Mouse (Mus musculus) layer of hippocampus, adult 9-11 months (tissue): ENCODE results near the gene Relb.

Experiments used
- DNase-seq: peaks from one replicate; pipeline ENCODE4 v3.0.0; 2022

Relb gene

GRCm38 (mm10) chr7:19578436-19578835, 50.8 kb downstream of the Relb start:
- DNase-seq, result no peak

DNA sequence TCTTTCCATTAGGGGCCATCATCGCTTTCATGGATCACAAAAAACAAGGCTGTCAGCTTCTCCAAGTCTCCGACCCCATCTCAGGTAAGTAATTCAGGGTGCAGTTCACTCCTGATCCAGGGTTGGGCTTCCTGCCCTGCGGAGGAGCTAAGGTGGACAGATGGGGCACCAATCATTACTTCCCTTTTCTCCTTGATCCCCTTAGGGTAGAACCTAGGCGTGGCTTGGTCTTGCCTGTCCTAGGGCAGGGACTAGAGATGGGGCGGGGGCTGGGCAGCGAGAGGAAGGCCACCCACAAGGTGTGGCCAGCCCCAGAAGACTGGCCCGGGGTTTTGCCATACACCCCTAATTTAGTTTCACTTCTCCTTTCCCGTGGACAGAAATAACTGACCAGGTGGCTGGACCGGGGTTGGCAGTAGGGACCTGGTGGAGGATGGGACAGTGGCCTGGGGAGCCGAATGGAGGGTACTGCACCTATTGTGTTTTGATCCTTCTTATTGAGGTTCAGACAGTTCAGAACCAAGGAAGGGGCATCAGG, 51.3 kb downstream of the Relb start:
- DNase-seq, result no peak

DNA sequence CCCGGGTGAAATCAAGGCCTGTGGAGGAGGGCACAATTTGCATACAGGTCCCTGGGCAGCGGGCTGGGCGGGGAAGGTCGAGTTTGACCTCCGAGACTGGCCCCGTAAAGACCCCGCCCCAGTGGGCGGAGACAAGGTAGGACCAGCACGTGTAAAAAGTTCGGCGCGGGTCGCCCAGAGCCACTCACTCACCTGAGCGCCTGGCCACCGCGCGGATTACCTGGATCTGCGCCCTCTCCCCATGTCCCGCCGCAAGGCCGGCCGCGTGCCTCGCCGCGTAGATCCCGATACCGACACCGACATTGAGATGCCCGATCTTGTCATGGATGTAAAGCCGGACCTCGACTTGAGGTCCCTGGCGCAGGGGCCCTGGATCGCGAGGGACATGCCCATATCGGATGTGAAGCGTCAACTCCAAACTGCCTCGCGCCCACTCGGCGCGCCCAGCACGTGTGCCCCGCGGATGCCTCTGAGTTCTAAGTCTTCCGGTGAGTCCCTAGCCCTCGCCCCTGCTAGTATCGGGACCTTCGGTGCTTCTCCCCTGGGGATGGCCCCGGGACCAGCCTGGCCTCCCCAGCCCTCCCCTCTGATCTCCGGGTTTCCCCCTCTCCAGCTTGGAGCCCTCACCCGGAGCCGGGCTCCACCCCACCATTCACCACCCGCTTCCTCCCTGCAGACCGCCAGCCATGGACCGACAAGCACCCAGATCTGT, 51.9 kb downstream of the Relb start, which contains the start of the genes Zfp296 and Gemin7:
TSS of gene Zfp296 (plus strand) at position 147 of the 712 bp plus-strand sequence.
TSS of gene Gemin7 (minus strand) at position 455 of the 712 bp plus-strand sequence.
- DNase-seq, result no peak

- no peak for DNase-seq
These were observed 53.7 kb downstream of the Relb start for GRCm38 (mm10) chr7:19575559-19575958.

GRCm38 (mm10) chr7:19573776-19574140, 55.5 kb downstream of the Relb start:
- no peak for DNase-seq

- peak; percentile 60 for DNase-seq
These were observed 56.1 kb downstream of the Relb start for GRCm38 (mm10) chr7:19572926-19573775.

- DNase-seq, result no peak
These were observed 59.6 kb downstream of the Relb start for GRCm38 (mm10) chr7:19569647-19570046.

DNA sequence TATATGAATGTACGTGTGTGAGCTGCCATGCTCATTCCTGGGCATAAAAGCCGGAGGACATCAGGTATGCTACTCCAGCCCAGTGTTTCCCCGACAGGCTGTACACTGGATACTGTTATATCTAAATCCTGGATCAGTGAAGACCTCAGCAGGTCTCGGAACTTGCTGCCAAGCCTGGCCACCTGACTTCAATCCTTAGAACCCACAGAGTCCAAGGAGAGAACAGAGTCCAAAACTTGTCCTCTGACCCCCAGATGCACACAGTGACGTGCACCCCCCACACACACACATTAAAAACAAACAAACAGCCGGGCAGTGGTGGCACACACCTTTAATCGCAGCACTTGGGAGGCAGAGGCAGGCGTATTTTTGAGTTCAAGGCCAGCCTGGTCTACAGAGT, 61.8 kb downstream of the Relb start:
- DNase-seq, result no peak

DNA sequence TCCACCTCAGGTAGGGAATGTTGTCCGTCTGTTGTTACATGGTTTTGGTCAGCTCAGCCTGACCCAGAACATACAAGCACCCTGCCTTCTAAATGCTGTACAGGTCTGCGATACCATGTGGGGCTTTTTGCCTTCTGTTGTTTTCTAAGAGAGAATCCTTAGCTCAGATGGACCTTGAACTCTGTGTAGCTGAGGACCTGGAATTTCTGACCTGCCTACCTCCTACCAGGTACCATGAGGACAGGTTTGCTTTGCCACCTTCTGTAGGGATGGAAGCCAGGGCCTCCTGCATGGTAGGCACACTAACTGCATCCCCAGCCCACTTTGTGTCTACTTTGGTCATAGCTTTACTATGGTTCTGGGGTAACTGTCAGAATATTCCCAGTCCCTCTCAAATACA, 63.4 kb downstream of the Relb start:
- no peak for DNase-seq

DNA sequence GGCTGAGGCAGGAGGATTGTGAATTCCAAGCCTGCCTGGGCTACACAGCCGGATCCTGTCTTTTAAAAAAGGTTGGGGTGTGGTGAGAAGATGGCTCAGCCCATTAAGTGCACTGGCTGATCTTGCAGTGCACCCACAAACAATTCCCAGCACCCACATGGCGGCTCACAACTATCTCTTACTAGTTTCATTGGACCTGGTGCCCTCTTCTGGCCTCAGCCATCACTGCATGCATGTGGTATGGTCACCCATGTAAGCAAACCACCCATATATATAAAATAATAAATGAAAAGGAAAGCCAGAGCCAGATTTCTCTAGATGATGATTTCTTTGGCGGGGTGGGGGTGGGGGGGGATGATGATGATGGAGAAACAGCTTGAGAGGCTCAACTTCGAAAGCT, 64.8 kb downstream of the Relb start:
- DNase-seq, result no peak

DNA sequence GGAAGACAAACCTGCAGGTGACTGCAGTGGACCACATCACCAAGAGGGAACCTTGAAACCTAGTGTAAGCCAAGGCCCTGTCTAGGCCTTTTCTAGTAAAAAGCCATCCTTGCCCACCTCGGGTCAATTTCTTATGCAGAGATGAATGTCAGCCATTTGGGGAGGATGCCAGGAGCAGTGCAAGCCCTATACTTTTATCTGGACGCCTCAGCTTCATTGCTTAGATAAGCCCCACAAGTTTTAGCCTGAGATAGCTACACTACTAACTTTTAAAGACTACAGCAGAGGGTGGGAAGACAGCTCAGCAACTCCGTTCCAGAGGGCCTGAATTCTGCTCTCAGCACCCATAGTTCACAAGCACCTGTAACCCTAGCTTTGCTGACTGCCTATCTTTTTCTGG, 65.4 kb downstream of the Relb start:
- DNase-seq, result no peak

DNA sequence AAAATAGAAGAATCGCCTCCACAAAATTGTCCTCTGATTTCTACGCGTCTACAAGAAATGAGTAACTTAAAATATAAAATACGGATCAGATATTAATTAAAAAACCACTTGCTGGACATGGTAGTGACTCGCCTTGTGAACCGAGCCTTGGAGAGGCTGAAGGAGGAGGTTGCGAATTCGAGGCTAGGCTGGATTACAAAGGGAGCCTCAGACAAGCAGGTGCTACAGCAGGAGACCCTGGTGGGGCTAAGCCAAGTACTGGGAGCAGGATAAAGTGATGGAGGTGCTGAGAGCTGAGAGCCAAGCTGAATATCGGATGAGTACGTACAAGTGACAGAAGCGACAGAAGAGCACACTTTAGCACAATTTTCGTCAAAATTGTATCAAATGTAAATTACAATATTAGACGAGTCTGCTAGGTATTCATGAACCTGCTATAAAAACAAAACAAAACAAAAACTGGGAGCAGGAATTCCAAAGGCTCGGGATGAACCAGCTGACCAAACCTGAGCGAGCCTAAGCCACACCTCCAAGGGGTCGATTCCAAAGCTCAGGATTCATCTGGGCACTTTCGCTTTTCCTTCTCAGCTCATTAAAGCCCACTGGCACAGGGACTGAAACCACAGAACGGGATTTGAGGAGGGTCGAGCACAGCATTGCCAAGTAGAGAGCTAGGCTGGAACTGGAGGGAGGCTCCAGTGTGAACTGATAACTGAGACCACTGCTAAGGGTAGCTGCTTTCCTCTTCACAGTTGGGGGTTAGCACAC, 66.4 kb downstream of the Relb start, which contains the start of gene Ppp1r37:
TSS of gene Ppp1r37 (minus strand) at position 434 of the 768 bp plus-strand sequence.
- no peak for DNase-seq

GRCm38 (mm10) chr7:19561765-19562642, 67.2 kb downstream of the Relb start:
- peak; percentile 84 for DNase-seq

- DNase-seq, result no peak
These were observed 67.8 kb downstream of the Relb start for GRCm38 (mm10) chr7:19561431-19561764.

- no peak for DNase-seq
These were observed 68.6 kb downstream of the Relb start for GRCm38 (mm10) chr7:19560491-19561260.

DNA sequence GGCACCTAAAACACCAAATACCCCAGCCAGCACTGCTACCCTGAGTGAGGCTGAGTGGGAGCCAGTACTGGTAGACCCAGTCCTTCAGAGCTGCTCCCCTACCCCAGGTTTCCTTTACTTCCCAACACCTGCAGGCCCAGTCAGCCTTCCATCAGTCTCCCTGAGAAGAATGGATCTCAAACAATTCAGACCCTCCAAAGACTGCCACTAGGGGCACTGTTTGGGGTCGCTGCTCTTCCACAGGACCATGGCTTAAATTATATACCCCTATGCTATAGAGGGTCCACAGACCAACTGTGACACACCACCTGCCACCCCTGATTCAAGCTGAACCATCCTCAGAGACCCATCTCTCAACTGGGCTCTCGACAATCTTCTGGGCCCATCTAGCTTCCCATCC, 70.3 kb downstream of the Relb start:
- DNase-seq, result no peak

GRCm38 (mm10) chr7:19557982-19558900, 71.0 kb downstream of the Relb start:
- no peak for DNase-seq

DNA sequence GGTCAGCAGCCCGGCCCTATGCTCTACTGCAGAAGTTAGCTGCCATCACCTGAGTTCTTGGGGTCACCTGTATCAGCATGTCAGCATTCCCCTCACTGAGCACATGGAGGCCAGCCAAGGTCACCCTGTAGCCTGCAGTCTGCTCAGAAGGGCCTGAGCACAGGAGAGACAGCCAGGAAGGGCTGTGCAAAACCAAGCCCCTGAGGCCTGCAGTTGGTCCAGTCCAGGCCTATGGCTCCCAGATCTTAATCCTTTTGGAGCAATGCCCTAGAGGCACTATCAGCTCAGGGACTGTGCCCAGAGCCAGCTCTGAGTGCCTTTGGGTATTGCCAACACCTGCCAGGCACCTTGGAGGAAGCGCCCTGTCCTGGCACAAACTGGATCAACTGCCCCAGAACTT, 72.2 kb downstream of the Relb start:
- no peak for DNase-seq
